Mouse (Mus musculus): ENCODE measurements around the gene Rnf180. TPM values are rescaled to one million over a fixed set of nuclear protein-coding genes. Genes with fewer than 3 reads are reported as not detected.

The Rnf180 gene
- polyA plus RNA-seq, 2 experiments: 4.5 to 8.6 TPM

DNA sequence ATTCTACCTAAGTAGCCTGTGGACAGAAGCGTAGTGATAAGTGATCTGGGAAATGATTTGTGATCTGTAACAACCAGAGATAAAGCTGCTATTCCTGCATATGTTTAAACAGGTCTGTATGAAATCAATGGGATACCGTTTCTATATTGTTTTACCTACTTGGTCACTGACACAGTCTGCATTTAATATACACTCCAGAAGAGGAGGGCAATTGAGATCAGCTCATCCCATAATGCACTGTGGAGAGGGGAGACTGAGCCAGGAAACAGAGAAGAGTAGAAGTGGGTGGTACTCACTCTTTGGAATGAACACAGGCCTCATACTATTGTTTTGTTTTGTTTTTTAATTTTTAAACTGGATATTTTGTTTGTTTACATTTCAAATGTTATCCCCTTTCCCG lies 96.0 kb downstream of the Rnf180 start:
- Histone ChIP-seq H3K4me3 (replicated peaks; ENCODE audit: low read length) (no peak overlapping the region), H3K4me1 (ENCODE audit: control insufficient read depth, insufficient read depth, low read length) (no peaks in the 10 kb centered on the region), H3K9me3 (ENCODE audit: control insufficient read depth, low read length) (no peaks in the 10 kb centered on the region), H3K9ac (ENCODE audit: low read depth, low read length, severe bottlenecking) (no peak overlapping the region), H3K4me2 (replicated peaks; ENCODE audit: low read depth, low read length, severe bottlenecking) (no peak overlapping the region), H3K27ac (replicated peaks; ENCODE audit: low read depth, low read length) (no peak overlapping the region), H3K36me3 (ENCODE audit: control insufficient read depth, insufficient read depth, low read length) (no peaks in the 10 kb centered on the region), H3K27me3 (ENCODE audit: control insufficient read depth, insufficient read depth, low read length) (no peaks in the 10 kb centered on the region)
- 76% methylated on average over 3 of the region's 3 CpGs for WGBS
- TF ChIP-seq POLR2A (IDR thresholded peaks at IDR 0.05; ENCODE audit: borderline replicate concordance, extremely low read depth, insufficient read depth, insufficient read length): no peak
- ATAC-seq (ENCODE audit: low FRiP score, low read depth): no peak
- no peak for DNase-seq (ENCODE audit: low spot score)

DNA sequence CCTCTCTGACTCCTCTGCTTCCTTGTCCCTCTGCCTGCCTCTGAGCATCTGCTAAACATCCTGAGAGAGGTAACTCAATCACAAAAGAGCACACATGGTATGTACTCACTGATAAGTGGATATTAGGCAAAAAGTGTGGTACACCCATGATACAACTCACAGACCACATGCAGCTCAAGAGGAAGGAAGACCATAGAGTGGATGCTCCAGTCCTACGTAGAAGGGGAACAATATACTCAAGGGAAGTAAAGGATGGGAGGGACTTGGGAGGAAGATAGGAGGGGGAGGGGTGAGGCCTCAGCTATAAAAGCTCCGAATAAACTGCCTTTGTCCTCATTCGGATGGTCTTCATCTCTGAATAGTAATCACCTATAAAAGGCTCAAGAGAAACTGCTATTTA lies 96.6 kb downstream of the Rnf180 start:
- Histone ChIP-seq H3K9me3 (ENCODE audit: control insufficient read depth, low read length) (no peaks in the 10 kb centered on the region), H3K4me1 (ENCODE audit: control insufficient read depth, insufficient read depth, low read length) (no peaks in the 10 kb centered on the region), H3K4me3 (replicated peaks; ENCODE audit: low read length) (no peak overlapping the region), H3K9ac (ENCODE audit: low read depth, low read length, severe bottlenecking) (no peak overlapping the region), H3K36me3 (ENCODE audit: control insufficient read depth, insufficient read depth, low read length) (no peaks in the 10 kb centered on the region), H3K27me3 (ENCODE audit: control insufficient read depth, insufficient read depth, low read length) (no peaks in the 10 kb centered on the region), H3K27ac (replicated peaks; ENCODE audit: low read depth, low read length) (no peak overlapping the region), H3K4me2 (replicated peaks; ENCODE audit: low read depth, low read length, severe bottlenecking) (no peak overlapping the region)
- no peak for DNase-seq (ENCODE audit: low spot score)
- ATAC-seq (ENCODE audit: low FRiP score, low read depth): no peak
- no peak for TF ChIP-seq POLR2A (IDR thresholded peaks at IDR 0.05; ENCODE audit: borderline replicate concordance, extremely low read depth, insufficient read depth, insufficient read length)
- 41% methylated on average over 3 of the region's 3 CpGs for WGBS

- no peak for ATAC-seq (ENCODE audit: low FRiP score, low read depth)
- no peaks in the 10 kb centered on the region for H3K27me3 ChIP-seq (ENCODE audit: control insufficient read depth, insufficient read depth, low read length)
- no peaks in the 10 kb centered on the region for H3K9me3 ChIP-seq (ENCODE audit: control insufficient read depth, low read length)
- H3K36me3 ChIP-seq (ENCODE audit: control insufficient read depth, insufficient read depth, low read length): no peaks in the 10 kb centered on the region
- H3K4me2 ChIP-seq (replicated peaks; ENCODE audit: low read depth, low read length, severe bottlenecking): no peak overlapping the region
- no peak for DNase-seq (ENCODE audit: low spot score)
- WGBS: 54% methylated on average over 7 of the region's 7 CpGs
- no peak overlapping the region for H3K9ac ChIP-seq (ENCODE audit: low read depth, low read length, severe bottlenecking)
- H3K4me3 ChIP-seq (replicated peaks; ENCODE audit: low read length): no peak overlapping the region
- TF ChIP-seq POLR2A (IDR thresholded peaks at IDR 0.05; ENCODE audit: borderline replicate concordance, extremely low read depth, insufficient read depth, insufficient read length): no peak
- H3K27ac ChIP-seq (replicated peaks; ENCODE audit: low read depth, low read length): no peak overlapping the region
- no peaks in the 10 kb centered on the region for H3K4me1 ChIP-seq (ENCODE audit: control insufficient read depth, insufficient read depth, low read length)
Measured at GRCm38 (mm10) chr13:105193583-105193982, 101.0 kb downstream of the Rnf180 start.

- TF ChIP-seq POLR2A (IDR thresholded peaks at IDR 0.05; ENCODE audit: borderline replicate concordance, extremely low read depth, insufficient read depth, insufficient read length): no peak
- Histone ChIP-seq H3K9me3 (ENCODE audit: control insufficient read depth, low read length) (no peaks in the 10 kb centered on the region), H3K9ac (ENCODE audit: low read depth, low read length, severe bottlenecking) (no peak overlapping the region), H3K4me1 (ENCODE audit: control insufficient read depth, insufficient read depth, low read length) (no peaks in the 10 kb centered on the region), H3K27me3 (ENCODE audit: control insufficient read depth, insufficient read depth, low read length) (no peaks in the 10 kb centered on the region), H3K4me2 (replicated peaks; ENCODE audit: low read depth, low read length, severe bottlenecking) (no peak overlapping the region), H3K36me3 (ENCODE audit: control insufficient read depth, insufficient read depth, low read length) (no peaks in the 10 kb centered on the region), H3K27ac (replicated peaks; ENCODE audit: low read depth, low read length) (no peak overlapping the region), H3K4me3 (replicated peaks; ENCODE audit: low read length) (no peak overlapping the region)
- 87% methylated on average over 7 of the region's 7 CpGs for WGBS
- DNase-seq (ENCODE audit: low spot score): no peak
- ATAC-seq (ENCODE audit: low FRiP score, low read depth): no peak
Measured at GRCm38 (mm10) chr13:105188730-105189129, 105.9 kb downstream of the Rnf180 start.

- Histone ChIP-seq H3K9ac (ENCODE audit: low read depth, low read length, severe bottlenecking) (no peak overlapping the region), H3K36me3 (ENCODE audit: control insufficient read depth, insufficient read depth, low read length) (no peaks in the 10 kb centered on the region), H3K4me3 (replicated peaks; ENCODE audit: low read length) (no peak overlapping the region), H3K9me3 (ENCODE audit: control insufficient read depth, low read length) (no peaks in the 10 kb centered on the region), H3K4me1 (ENCODE audit: control insufficient read depth, insufficient read depth, low read length) (no peaks in the 10 kb centered on the region), H3K27me3 (ENCODE audit: control insufficient read depth, insufficient read depth, low read length) (no peaks in the 10 kb centered on the region), H3K27ac (replicated peaks; ENCODE audit: low read depth, low read length) (no peak overlapping the region), H3K4me2 (replicated peaks; ENCODE audit: low read depth, low read length, severe bottlenecking) (no peak overlapping the region)
- TF ChIP-seq POLR2A (IDR thresholded peaks at IDR 0.05; ENCODE audit: borderline replicate concordance, extremely low read depth, insufficient read depth, insufficient read length): no peak
- WGBS: 83% methylated on average over 5 of the region's 5 CpGs
- no peak for DNase-seq (ENCODE audit: low spot score)
- ATAC-seq (ENCODE audit: low FRiP score, low read depth): no peak
Measured at GRCm38 (mm10) chr13:105180781-105181180, 113.8 kb downstream of the Rnf180 start.

DNA sequence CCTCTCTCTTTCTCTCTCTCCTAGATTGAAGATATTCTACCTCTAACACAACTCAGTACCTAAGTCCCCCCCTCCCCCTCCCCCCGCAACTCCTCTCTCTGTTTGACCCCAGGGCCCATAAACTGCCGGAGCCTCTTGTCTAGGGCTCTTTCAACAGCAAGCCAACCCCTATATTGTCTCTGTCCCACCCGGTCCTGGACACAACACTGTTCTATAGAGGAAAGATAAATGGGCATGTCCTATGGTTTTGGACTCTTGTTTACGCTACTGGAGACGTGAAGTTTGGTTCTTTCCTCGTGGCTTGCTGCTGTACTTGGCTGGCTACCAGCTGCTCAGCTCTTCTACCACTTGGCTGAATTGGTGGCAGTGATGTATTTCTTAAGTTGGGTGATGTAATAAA lies 129.2 kb downstream of the Rnf180 start:
- ATAC-seq (ENCODE audit: low FRiP score, low read depth): no peak
- no peak overlapping the region for H3K4me2 ChIP-seq (replicated peaks; ENCODE audit: low read depth, low read length, severe bottlenecking)

More for the DNA sequence above, 129.2 kb downstream of the Rnf180 start:
- Histone ChIP-seq H3K9me3 (ENCODE audit: control insufficient read depth, low read length) (no peaks in the 10 kb centered on the region), H3K27ac (replicated peaks; ENCODE audit: low read depth, low read length) (no peak overlapping the region), H3K4me1 (ENCODE audit: control insufficient read depth, insufficient read depth, low read length) (no peaks in the 10 kb centered on the region), H3K4me3 (replicated peaks; ENCODE audit: low read length) (no peak overlapping the region), H3K27me3 (ENCODE audit: control insufficient read depth, insufficient read depth, low read length) (no peaks in the 10 kb centered on the region), H3K36me3 (ENCODE audit: control insufficient read depth, insufficient read depth, low read length) (no peaks in the 10 kb centered on the region), H3K9ac (ENCODE audit: low read depth, low read length, severe bottlenecking) (no peak overlapping the region)
- 80% methylated on average over 6 of the region's 6 CpGs for WGBS
- no peak for TF ChIP-seq POLR2A (IDR thresholded peaks at IDR 0.05; ENCODE audit: borderline replicate concordance, extremely low read depth, insufficient read depth, insufficient read length)
- DNase-seq (ENCODE audit: low spot score): no peak

Data from limb, embryonic 14.5 days (tissue).